Mouse (Mus musculus) frontal cortex, adult (tissue): ENCODE results near the gene Dvl3.
A peak's percentile ranks its signal among the peaks of the same experiment; 100 is the strongest.

ENCODE experiments used
- ATAC-seq: cut with Nextera tagmentation; 2 replicates; pipeline ENCODE4 v1.9.2; 2017; ENCODE audit warnings: mild to moderate bottlenecking, moderate library complexity, mixed read lengths; ENCODE audit not compliant: low TSS enrichment

The Dvl3 gene

GRCm38 (mm10) chr16:20497980-20498676 is 18.7 kb upstream of the Dvl3 start:
- no peak; the same call in 1 of the 2 replicates for ATAC-seq

- ATAC-seq, result peak; percentile 88
These were observed 17.9 kb upstream of the Dvl3 start, which contains the start of gene Eif2b5 for GRCm38 (mm10) chr16:20498677-20499475. Gene Eif2b5 (plus strand): TSS chr16:20498817.

- peak; percentile 83 for ATAC-seq
These were observed 10.8 kb upstream of the Dvl3 start for GRCm38 (mm10) chr16:20506000-20506399.

- no peak for ATAC-seq
These were observed 7.4 kb upstream of the Dvl3 start for GRCm38 (mm10) chr16:20509349-20509748.

DNA sequence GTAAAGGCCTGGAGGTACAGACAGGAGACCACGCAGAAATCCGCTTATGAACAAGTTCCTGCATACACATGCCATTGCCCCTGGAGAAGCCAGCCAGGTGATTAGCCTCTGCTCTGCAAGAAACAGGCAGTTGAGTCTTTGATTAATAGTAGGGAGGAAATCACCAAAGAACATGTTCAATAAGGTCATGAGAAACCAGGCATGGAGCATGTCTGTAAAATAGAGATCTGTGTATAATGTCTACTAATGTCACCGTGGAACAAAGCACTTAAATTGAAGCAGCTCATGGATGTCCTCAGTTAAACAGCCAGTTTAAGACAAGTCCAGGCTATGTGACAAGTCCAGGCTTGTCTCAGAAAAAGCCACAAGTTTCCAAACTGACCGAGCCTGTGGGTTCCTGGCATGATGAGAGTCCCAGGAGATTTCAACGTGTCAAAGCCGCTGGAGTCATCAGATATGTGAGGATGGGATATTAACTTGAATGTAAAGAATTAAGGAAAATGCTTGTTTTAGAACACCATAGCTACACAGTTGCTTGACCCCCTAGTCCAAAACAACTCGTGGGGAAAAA is 5.4 kb upstream of the Dvl3 start:
- no peak for ATAC-seq

GRCm38 (mm10) chr16:20516032-20516431 is 750 bp upstream of the Dvl3 start:
- ATAC-seq, result no peak

DNA sequence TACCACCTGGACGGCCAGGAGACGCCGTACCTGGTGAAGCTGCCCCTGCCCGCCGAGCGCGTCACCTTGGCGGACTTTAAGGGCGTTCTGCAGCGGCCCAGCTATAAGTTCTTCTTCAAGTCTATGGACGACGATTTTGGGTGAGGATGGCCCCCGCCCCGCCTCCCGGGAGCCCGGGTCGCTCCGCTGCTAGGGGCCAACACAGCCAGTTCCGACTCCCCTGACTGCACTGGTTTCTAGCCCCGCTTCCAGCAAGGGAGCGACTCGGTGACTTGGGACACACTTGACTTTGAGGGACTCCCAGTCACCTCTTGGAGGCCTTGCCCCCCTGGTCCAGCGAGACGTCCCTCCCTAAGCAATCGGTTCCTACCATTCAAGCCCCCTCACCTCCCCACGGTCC is 434 bp downstream of the Dvl3 start:
- ATAC-seq, result no peak; the same call in 1 of the 2 replicates

DNA sequence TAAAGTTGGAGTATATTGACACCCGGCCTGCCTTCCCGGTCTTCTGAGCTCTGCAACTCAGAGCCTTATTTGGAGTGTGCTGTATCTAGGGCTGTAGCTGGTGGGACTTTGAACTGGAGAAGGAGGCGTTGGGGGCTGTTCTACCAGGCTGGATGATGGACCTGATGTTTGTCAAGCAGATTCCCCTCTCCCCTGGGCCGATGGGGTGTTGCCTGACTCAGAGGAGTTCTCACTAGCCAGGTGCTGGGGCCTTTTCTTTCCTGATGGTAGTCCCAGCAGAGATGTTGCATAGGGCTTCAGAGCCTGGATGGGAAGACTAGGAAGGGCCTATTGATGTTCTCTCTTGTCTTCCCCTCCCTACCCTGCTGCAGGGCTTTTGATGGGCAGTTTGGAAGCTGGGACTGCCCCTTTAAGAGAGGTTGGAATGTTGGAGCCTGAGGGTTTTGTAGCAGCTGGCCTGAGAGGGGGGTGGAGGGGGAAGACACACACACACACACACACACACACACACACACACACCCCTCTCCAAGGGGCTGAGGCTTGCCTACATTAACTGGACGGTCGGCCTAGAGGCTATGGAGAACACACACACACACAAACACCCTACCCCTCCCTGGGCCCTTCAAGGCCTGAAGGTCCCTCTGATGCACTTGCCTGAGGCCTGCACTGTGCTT is 1.1 kb downstream of the Dvl3 start:
- peak; percentile 13; the same call in 1 of the 2 replicates for ATAC-seq

DNA sequence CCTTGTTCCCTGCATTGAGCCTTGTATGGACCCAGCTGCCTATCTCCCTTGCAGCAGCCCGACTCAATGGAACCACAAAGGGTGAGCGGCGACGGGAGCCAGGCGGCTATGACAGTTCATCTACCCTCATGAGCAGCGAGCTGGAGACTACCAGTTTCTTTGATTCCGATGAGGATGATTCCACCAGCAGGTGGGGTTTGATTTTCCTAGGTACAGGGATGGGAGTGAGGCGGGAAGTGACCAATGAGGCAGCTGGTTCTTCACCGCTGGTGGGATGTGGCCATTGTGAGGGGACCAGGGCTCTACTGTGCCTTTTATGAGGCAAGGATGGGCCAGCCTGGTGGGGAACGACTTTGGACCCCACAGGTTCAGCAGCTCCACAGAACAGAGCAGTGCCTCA is 7.1 kb downstream of the Dvl3 start:
- no peak for ATAC-seq

DNA sequence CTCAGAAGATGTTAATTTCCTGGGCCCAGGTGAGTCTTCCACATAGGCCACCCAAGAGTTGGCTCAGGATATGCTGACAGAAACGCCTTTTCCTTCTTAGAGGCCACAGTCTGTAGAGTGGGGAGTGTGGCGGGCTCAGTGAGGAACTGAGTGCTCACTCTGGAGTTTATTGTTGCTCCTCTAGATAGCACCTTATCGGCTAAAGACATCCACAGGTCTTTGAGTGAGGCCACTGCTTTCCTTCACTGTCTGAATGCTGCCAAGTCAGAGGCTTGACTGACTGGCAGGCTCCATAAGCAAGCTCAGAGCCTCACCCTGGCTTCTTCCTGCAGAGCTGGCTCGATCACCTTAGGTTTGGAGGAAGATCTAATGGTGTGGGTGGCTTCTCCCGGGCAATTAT is 12.0 kb downstream of the Dvl3 start:
- ATAC-seq, result no peak

GRCm38 (mm10) chr16:20529375-20529774 is 12.6 kb downstream of the Dvl3 start:
- no peak for ATAC-seq

GRCm38 (mm10) chr16:20530941-20531340 is 14.2 kb downstream of the Dvl3 start:
- no peak for ATAC-seq

DNA sequence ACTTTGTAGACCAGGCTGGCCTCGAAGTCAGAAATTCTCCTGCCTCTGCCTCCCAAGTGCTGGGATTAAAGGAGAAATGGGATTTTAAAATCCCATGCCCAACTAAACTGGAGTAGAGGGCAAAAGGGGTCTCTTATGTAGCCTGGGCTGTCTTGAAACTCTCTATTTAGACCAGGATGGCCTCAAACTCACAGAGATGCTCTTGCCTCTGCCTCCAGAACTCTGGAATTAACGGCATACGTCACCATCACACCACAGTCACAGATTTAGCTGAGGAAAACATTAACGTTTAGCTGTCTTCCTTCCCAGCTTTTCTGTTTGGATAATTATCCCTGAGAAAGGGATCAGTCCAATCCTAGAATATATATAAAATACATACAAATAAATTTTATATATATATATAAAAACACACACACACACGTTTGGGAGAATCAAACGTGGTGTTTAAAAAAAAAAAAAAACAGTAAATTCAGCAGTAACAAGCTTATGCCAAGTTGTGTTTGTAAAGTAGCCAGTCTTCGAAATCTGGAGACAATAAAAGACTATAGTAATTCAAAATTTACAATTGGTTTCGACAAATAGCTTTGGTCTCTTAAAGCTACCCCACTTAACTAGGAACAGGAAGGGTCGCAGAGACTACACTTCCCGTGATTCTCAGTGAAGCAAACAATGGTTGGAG is 18.0 kb downstream of the Dvl3 start:
- ATAC-seq, result no peak

- peak; percentile 96 for ATAC-seq
These were observed 18.7 kb downstream of the Dvl3 start, which contains the start of gene Ap2m1 for GRCm38 (mm10) chr16:20535296-20536080. Gene Ap2m1 (plus strand): TSS chr16:20535478.

GRCm38 (mm10) chr16:20536081-20536665 is 19.4 kb downstream of the Dvl3 start:
- no peak for ATAC-seq

- ATAC-seq, result no peak
These were observed 20.3 kb downstream of the Dvl3 start for GRCm38 (mm10) chr16:20537071-20537471.

- no peak for ATAC-seq
These were observed 21.0 kb downstream of the Dvl3 start for GRCm38 (mm10) chr16:20537601-20538320.

- no peak for ATAC-seq
These were observed 22.9 kb downstream of the Dvl3 start for GRCm38 (mm10) chr16:20539649-20540048.

DNA sequence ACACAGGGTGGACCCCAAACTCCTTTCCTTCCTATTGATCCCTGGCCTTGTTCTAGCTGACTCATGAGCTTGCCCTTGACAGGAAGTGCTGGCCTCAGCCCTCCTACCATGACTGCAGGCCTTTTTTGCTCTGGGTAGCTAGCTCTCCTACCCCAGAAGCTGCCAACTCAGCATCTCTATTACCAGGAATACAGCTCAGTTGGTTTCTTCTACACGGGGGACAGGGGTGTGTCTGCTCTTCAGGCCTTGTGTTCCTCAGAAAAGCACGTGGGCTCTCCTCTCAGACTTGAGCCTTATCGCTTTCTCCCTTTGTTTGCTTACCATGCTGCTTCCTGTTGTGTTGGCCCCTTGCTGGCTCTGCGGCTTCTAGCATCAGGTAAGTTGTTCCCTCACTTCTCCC is 23.7 kb downstream of the Dvl3 start:
- no peak for ATAC-seq

DNA sequence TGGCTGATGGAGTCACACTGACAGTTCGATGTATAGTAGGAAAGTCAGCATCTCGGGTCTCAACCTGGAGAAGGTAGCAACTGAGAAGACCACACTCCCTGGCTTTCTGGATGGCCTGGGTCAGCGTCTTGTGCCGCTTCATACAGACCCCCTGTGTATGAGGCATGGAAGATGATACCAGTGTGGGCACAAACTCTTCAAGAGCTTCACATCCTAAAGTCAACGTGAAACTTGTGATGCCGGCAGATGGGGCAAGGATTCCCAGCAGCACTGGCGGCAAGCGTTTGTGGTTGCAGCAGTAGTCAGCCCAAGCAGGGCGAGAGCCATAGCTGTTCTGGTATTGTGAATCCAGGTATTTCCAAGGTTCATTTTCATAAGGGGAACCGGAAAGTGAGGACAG is 28.9 kb downstream of the Dvl3 start:
- ATAC-seq, result no peak
